Mouse (Mus musculus): ENCODE measurements at regions not wholly inside any gene's neighbourhood (a gene's known extent, or its start where the extent isn't known, plus 50 kb on each side); places are given as distances from the start of the nearest gene placed in this dataset.

GRCm38 (mm10) chr6:93328683-93329082, 385.4 kb upstream of the Adamts9 start:
- in situ Hi-C loops (cut with MboI; ENCODE audit: low pct_ligation_motif_present, low pct_unique_long_range_greater_than_20kb, low sequenced_read_pairs): no loop called here
- Histone ChIP-seq H3K79me2 (replicated peaks; ENCODE audit: control insufficient read depth, extremely low read depth, insufficient read depth, poor library complexity, severe bottlenecking) (no peaks in the 10 kb centered on the region), H3K9me3 (replicated peaks; ENCODE audit: low read length) (peaks cover 35% of the 10 kb centered on the region)

GRCm38 (mm10) chr6:93327930-93328329, 384.6 kb upstream of the Adamts9 start:
- Histone ChIP-seq H3K9ac (ENCODE audit: insufficient read depth, low read depth) (no peak overlapping the region), H3K27ac (ENCODE audit: insufficient read depth, low read depth) (no peak overlapping the region), H3K9me3 (replicated peaks; ENCODE audit: low read length) (peaks cover 39% of the 10 kb centered on the region), H3K4me1 (ENCODE audit: control insufficient read depth in 1 of 2, insufficient read depth in 2 of 2) (no peaks in the 10 kb centered on the region), H3K79me2 (replicated peaks; ENCODE audit: control insufficient read depth, extremely low read depth, insufficient read depth, poor library complexity, severe bottlenecking) (no peaks in the 10 kb centered on the region), H3K4me3 (replicated peaks in 1 of 3; ENCODE audit: low read depth in 2 of 3, low read length in 2 of 3, poor library complexity in 1 of 3) (no peak overlapping the region), H3K36me3 (replicated peaks in 1 of 2; ENCODE audit: control insufficient read depth in 1 of 2, insufficient read depth in 1 of 2, low read length in 1 of 2) (no peaks in the 10 kb centered on the region), H3K4me2 (ENCODE audit: insufficient read depth, low read depth, poor library complexity, severe bottlenecking) (no peak overlapping the region), H3K27me3 (replicated peaks) (no peaks in the 10 kb centered on the region)
- TF ChIP-seq MAX (IDR thresholded peaks at IDR 0.05; ENCODE audit: low read length) (no peak), ELF1 (IDR thresholded peaks at IDR 0.05; ENCODE audit: low read depth, low read length) (no peak), TBP (conservative IDR thresholded peaks at IDR 0.05; ENCODE audit: low read depth, low read length) (no peak), JUND (conservative IDR thresholded peaks at IDR 0.05; ENCODE audit: low read depth, low read length) (no peak), IRF4 (IDR thresholded peaks at IDR 0.05; ENCODE audit: low read depth, low read length) (no peak), GABPA (IDR thresholded peaks at IDR 0.05; ENCODE audit: insufficient replicate concordance, low read depth, low read length) (no peak), CHD1 (IDR thresholded peaks at IDR 0.05; ENCODE audit: low read depth, low read length) (no peak), BHLHE40 (IDR thresholded peaks at IDR 0.05; ENCODE audit: low read depth, low read length) (no peak), MAZ (IDR thresholded peaks at IDR 0.05; ENCODE audit: low read depth, low read length) (no peak), EP300 (IDR thresholded peaks at IDR 0.05; ENCODE audit: low read length) (no peak), RCOR1 (conservative IDR thresholded peaks at IDR 0.05; ENCODE audit: low read depth, low read length) (no peak), POLR2AphosphoS2 (IDR thresholded peaks at IDR 0.05; ENCODE audit: low read depth, low read length) (no peak), MEF2A (IDR thresholded peaks at IDR 0.05; ENCODE audit: borderline replicate concordance, low read depth, low read length) (no peak), MXI1 (IDR thresholded peaks at IDR 0.05; ENCODE audit: low read depth, low read length) (no peak), MAFK (IDR thresholded peaks at IDR 0.05; ENCODE audit: insufficient replicate concordance, low read length) (no peak), JUN (IDR thresholded peaks at IDR 0.05; ENCODE audit: insufficient read depth, low read depth, low read length) (no peak)
- no peak for DNase-seq (ENCODE audit: extremely low read depth)
- dilution Hi-C loops (cut with MboI; ENCODE audit: extremely low pct_ligation_motif_present, extremely low pct_unique_long_range_greater_than_20kb, low sequenced_read_pairs) (no loop called here), in situ Hi-C loops (cut with MboI; ENCODE audit: low pct_ligation_motif_present, low pct_unique_long_range_greater_than_20kb, low sequenced_read_pairs) (no loop called here)

More at GRCm38 (mm10) chr6:93328683-93329082, 385.4 kb upstream of the Adamts9 start:
- no peak for TF ChIP-seq GABPA (IDR thresholded peaks at IDR 0.05; ENCODE audit: insufficient replicate concordance, low read depth, low read length)
- no peak for TF ChIP-seq E2F4 (IDR thresholded peaks at IDR 0.05; ENCODE audit: insufficient replicate concordance, low read depth, low read length)
- TF ChIP-seq POLR2A (IDR thresholded peaks at IDR 0.05; ENCODE audit: low read depth, low read length): no peak
- no peaks in the 10 kb centered on the region for H3K36me3 ChIP-seq (replicated peaks in 1 of 2; ENCODE audit: control insufficient read depth in 1 of 2, insufficient read depth in 1 of 2, low read length in 1 of 2)
- H3K9ac ChIP-seq (ENCODE audit: insufficient read depth, low read depth): no peak overlapping the region
- no peak overlapping the region for H3K27ac ChIP-seq (ENCODE audit: insufficient read depth, low read depth)
- dilution Hi-C loops (cut with MboI; ENCODE audit: extremely low pct_ligation_motif_present, extremely low pct_unique_long_range_greater_than_20kb, low sequenced_read_pairs): no loop called here
- no peak for DNase-seq (ENCODE audit: extremely low read depth)
- H3K4me1 ChIP-seq (ENCODE audit: control insufficient read depth in 1 of 2, insufficient read depth in 2 of 2): no peaks in the 10 kb centered on the region
- H3K4me3 ChIP-seq (replicated peaks in 1 of 3; ENCODE audit: low read depth in 2 of 3, low read length in 2 of 3, poor library complexity in 1 of 3): no peak overlapping the region
- H3K27me3 ChIP-seq (replicated peaks): no peaks in the 10 kb centered on the region
- no peak overlapping the region for H3K4me2 ChIP-seq (ENCODE audit: insufficient read depth, low read depth, poor library complexity, severe bottlenecking)
